Mouse (Mus musculus): ENCODE data around the gene Tead1.

Gene Tead1

GRCm38 (mm10) chr7:112739174-112739573 is 60.1 kb downstream of the Tead1 start:
- no peak for DNase-seq

GRCm38 (mm10) chr7:112741790-112742189 is 62.7 kb downstream of the Tead1 start:
- peak; percentile 55 for DNase-seq

- DNase-seq, result no peak
These were observed 63.9 kb downstream of the Tead1 start for GRCm38 (mm10) chr7:112743063-112743462.

GRCm38 (mm10) chr7:112743621-112744395 is 64.7 kb downstream of the Tead1 start:
- DNase-seq, result no peak

- no peak for DNase-seq
These were observed 68.1 kb downstream of the Tead1 start for GRCm38 (mm10) chr7:112747187-112747586.

GRCm38 (mm10) chr7:112747836-112748235 is 68.7 kb downstream of the Tead1 start:
- no peak for DNase-seq

GRCm38 (mm10) chr7:112748327-112748726 is 69.2 kb downstream of the Tead1 start:
- no peak for DNase-seq

GRCm38 (mm10) chr7:112750101-112750500 is 71.0 kb downstream of the Tead1 start:
- DNase-seq, result no peak

GRCm38 (mm10) chr7:112752311-112752710 is 73.2 kb downstream of the Tead1 start:
- no peak for DNase-seq

- no peak for DNase-seq
These were observed 74.2 kb downstream of the Tead1 start for GRCm38 (mm10) chr7:112753314-112753713.

- no peak for DNase-seq
These were observed 80.3 kb downstream of the Tead1 start for GRCm38 (mm10) chr7:112759359-112759975.

- DNase-seq, result no peak
These were observed 81.2 kb downstream of the Tead1 start for GRCm38 (mm10) chr7:112760293-112760692.

- DNase-seq, result no peak
These were observed 81.7 kb downstream of the Tead1 start for GRCm38 (mm10) chr7:112760782-112761181.

GRCm38 (mm10) chr7:112762870-112763269 is 83.8 kb downstream of the Tead1 start:
- DNase-seq, result peak; percentile 32

- peak; percentile 64 for DNase-seq
These were observed 84.4 kb downstream of the Tead1 start for GRCm38 (mm10) chr7:112763513-112763912.

GRCm38 (mm10) chr7:112764921-112765320 is 85.8 kb downstream of the Tead1 start:
- DNase-seq, result no peak

GRCm38 (mm10) chr7:112769866-112770265 is 90.7 kb downstream of the Tead1 start:
- DNase-seq, result no peak

GRCm38 (mm10) chr7:112771461-112771860 is 92.3 kb downstream of the Tead1 start:
- DNase-seq, result no peak

GRCm38 (mm10) chr7:112772777-112773176 is 93.7 kb downstream of the Tead1 start:
- DNase-seq, result no peak

GRCm38 (mm10) chr7:112773601-112774000 is 94.5 kb downstream of the Tead1 start:
- DNase-seq, result no peak

GRCm38 (mm10) chr7:112775816-112776215 is 96.7 kb downstream of the Tead1 start:
- DNase-seq, result no peak

GRCm38 (mm10) chr7:112776670-112777069 is 97.6 kb downstream of the Tead1 start:
- peak; percentile 45 for DNase-seq

- no peak for DNase-seq
These were observed 100.5 kb downstream of the Tead1 start for GRCm38 (mm10) chr7:112779636-112780035.

GRCm38 (mm10) chr7:112780910-112781309 is 101.8 kb downstream of the Tead1 start:
- no peak for DNase-seq

- no peak for DNase-seq
These were observed 102.9 kb downstream of the Tead1 start for GRCm38 (mm10) chr7:112781987-112782386.
